Mouse (Mus musculus) olfactory bulb, adult 2 months (tissue): ENCODE measurements around the gene Rnasek.

Experiments used
- CTCF ChIP-seq: fragments of 200-500 bp; IDR thresholded peaks from 2 replicates; pipeline ENCODE4 v1.5.1; 2012; ENCODE audit warnings: low read depth, mild to moderate bottlenecking, low read length, moderate library complexity; ENCODE audit not compliant: insufficient read depth
- POLR2A ChIP-seq: fragments of 200-500 bp; IDR thresholded peaks from 2 replicates; pipeline ENCODE4 v1.6.1; 2012; ENCODE audit warnings: mild to moderate bottlenecking, low read depth, low read length, moderate library complexity; ENCODE audit not compliant: insufficient read depth

GRCm38 (mm10) chr11:70259035-70259434 lies 19.4 kb upstream of the Rnasek start:
- no peak for TF ChIP-seq POLR2A
- TF ChIP-seq CTCF = no peak
